Mouse (Mus musculus): Measurements from ENCODE around the gene Gnb2. TPM values are rescaled to one million over a fixed set of nuclear protein-coding genes. Genes with fewer than 3 reads are reported as not detected.

Gene Gnb2
- total and polyA plus RNA-seq, 3 experiments, result 548 to 550 TPM; not detected in 1

DNA sequence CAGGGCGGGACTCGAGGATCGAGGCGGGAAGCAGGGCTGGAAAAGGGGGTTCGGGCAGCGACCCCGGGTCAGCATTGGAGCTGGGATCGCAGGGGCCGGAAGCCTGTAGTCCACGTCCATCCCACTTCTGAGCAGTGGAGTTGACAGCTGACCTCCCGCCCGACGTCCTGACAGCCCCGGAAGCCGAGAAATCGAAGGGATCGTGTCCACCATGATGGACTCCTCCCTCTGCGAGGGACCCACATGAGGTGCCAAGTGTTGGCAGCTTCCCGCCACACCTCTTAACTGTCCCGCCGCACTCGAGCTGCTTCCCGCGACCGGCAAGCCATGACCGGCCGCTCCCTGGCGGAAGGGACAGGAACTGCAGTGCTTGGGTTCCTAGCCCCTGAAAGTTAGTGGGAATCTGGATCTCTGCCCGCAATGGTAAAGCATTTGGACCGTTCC lies 30.6 kb downstream of the Gnb2 start (continued):
- no peak for TF ChIP-seq USF2 (IDR thresholded peaks at IDR 0.05; ENCODE audit: borderline replicate concordance in 1 of 2, insufficient read depth in 1 of 2, low read depth in 1 of 2, low read length in 2 of 2)

- Histone ChIP-seq H3K4me1 (ENCODE audit: control insufficient read depth in 1 of 2, insufficient read depth in 2 of 2, low read length in 2 of 2) (peaks cover 4 to 11% of the 10 kb centered on the region in 2 experiments; a peak in 3 of 4 replicates), H3K79me2 (ENCODE audit: control insufficient read depth, insufficient read depth, low read length, poor library complexity) (peaks cover 13% of the 10 kb centered on the region), H3K36me3 (ENCODE audit: control insufficient read depth in 1 of 2, insufficient read depth in 2 of 2, low read length in 2 of 2) (peaks cover 0 to 19% of the 10 kb centered on the region in 2 experiments; a peak in 3 of 4 replicates), H3K4me3 (ENCODE audit: control insufficient read depth in 1 of 2, insufficient read depth in 1 of 2, low read depth in 2 of 2, low read length in 2 of 2) (peak within 1 kb of the TSS; percentile 76 to 82), H3K27ac (ENCODE audit: control insufficient read depth, low read depth, low read length) (peak within 1 kb of the TSS; percentile 97), H3K9me3 (replicated peaks; ENCODE audit: insufficient read depth, low read length) (no peaks in the 10 kb centered on the region), H3K9ac (ENCODE audit: control insufficient read depth, low read depth, low read length, poor library complexity, severe bottlenecking) (peak within 1 kb of the TSS; percentile 88), H3K27me3 (ENCODE audit: control insufficient read depth in 1 of 2, insufficient read depth in 2 of 2, low read length in 2 of 2) (peaks cover 0 to 2% of the 10 kb centered on the region in 2 experiments; a peak in 1 of 4 replicates)
- DNase-seq (ENCODE audit: low read depth, low spot score), result peak; percentile 99
- peak; percentile 95 for TF ChIP-seq USF1 (IDR thresholded peaks at IDR 0.05; ENCODE audit: low read depth, low read length)
- TF ChIP-seq E2F4 (IDR thresholded peaks at IDR 0.05; ENCODE audit: borderline replicate concordance, low read depth, low read length), result no peak
- TF ChIP-seq SIN3A (IDR thresholded peaks at IDR 0.05; ENCODE audit: low read length), result peak; percentile 82
- TF ChIP-seq TCF12 (IDR thresholded peaks at IDR 0.05; ENCODE audit: low read depth, low read length), result peak; percentile 49
- TF ChIP-seq RAD21 (IDR thresholded peaks at IDR 0.05; ENCODE audit: low read depth, low read length), result peak; percentile 19
- TF ChIP-seq POLR2AphosphoS5 (IDR thresholded peaks at IDR 0.05; ENCODE audit: borderline replicate concordance, low read depth, low read length), result no peak
- no peak for TF ChIP-seq MYB (IDR thresholded peaks at IDR 0.05; ENCODE audit: low read depth, low read length)
- TF ChIP-seq POLR2AphosphoS2 (IDR thresholded peaks at IDR 0.05; ENCODE audit: low read length), result peak; percentile 82
- TF ChIP-seq JUND (IDR thresholded peaks at IDR 0.05; ENCODE audit: low read depth, low read length), result no peak
- TF ChIP-seq RCOR1 (IDR thresholded peaks at IDR 0.05; ENCODE audit: low read depth, low read length), result no peak
- 0 out of 2 replicates have a peak, but pooled peaks have one; percentile 18 for TF ChIP-seq TBP (IDR thresholded peaks at IDR 0.05; ENCODE audit: low read depth, low read length)
- TF ChIP-seq ZKSCAN1 (IDR thresholded peaks at IDR 0.05; ENCODE audit: low read depth, low read length), result 0 out of 2 replicates have a peak, but pooled peaks have one; percentile 16
- TF ChIP-seq USF2 (IDR thresholded peaks at IDR 0.05; ENCODE audit: borderline replicate concordance in 1 of 2, insufficient read depth in 1 of 2, low read depth in 1 of 2, low read length in 2 of 2), result peak in 1 of 2 experiments; percentile 65; a peak in 3 of 4 replicates
- TF ChIP-seq ETS1 (IDR thresholded peaks at IDR 0.05; ENCODE audit: low read depth, low read length), result no peak
- no peak for TF ChIP-seq GABPA (IDR thresholded peaks at IDR 0.05; ENCODE audit: low read depth, low read length)
- TF ChIP-seq HCFC1 (IDR thresholded peaks at IDR 0.05; ENCODE audit: low read depth, low read length), result peak; percentile 93
- no peak for TF ChIP-seq BHLHE40 (IDR thresholded peaks at IDR 0.05; ENCODE audit: borderline replicate concordance, low read depth, low read length)
- TF ChIP-seq EP300 (IDR thresholded peaks at IDR 0.05; ENCODE audit: low read depth in 1 of 2, low read length in 2 of 2), result no peak
- peak; percentile 88 for TF ChIP-seq GATA1 (IDR thresholded peaks at IDR 0.05; ENCODE audit: low read depth, low read length)
- TF ChIP-seq TAL1 (IDR thresholded peaks at IDR 0.05; ENCODE audit: low read length), result no peak
- peak; percentile 89 for TF ChIP-seq MAX (IDR thresholded peaks at IDR 0.05; ENCODE audit: low read length)
- TF ChIP-seq SMC3 (IDR thresholded peaks at IDR 0.05; ENCODE audit: low read depth, low read length), result peak; percentile 41
- peak; percentile 92 for TF ChIP-seq ELF1 (IDR thresholded peaks at IDR 0.05; ENCODE audit: low read depth, low read length)
- TF ChIP-seq UBTF (IDR thresholded peaks at IDR 0.05; ENCODE audit: borderline replicate concordance, insufficient read depth, low read depth, low read length), result no peak; the same call in 1 of the 2 replicates
- TF ChIP-seq POLR2A (IDR thresholded peaks at IDR 0.05; ENCODE audit: control insufficient read depth in 1 of 2, insufficient read depth in 1 of 2, low read depth in 1 of 2, low read length in 2 of 2, poor library complexity in 1 of 2), result peak; percentile 45 to 81
- TF ChIP-seq MXI1 (IDR thresholded peaks at IDR 0.05; ENCODE audit: low read depth, low read length), result peak; percentile 91
- TF ChIP-seq NELFE (IDR thresholded peaks at IDR 0.05; ENCODE audit: low read depth, low read length), result peak; percentile 80
- TF ChIP-seq MAFK (IDR thresholded peaks at IDR 0.05; ENCODE audit: borderline replicate concordance, low read depth, low read length), result no peak
- no peak for TF ChIP-seq MEF2A (IDR thresholded peaks at IDR 0.05; ENCODE audit: extremely low read depth, insufficient replicate concordance, low read depth, low read length, poor library complexity, severe bottlenecking)
- no peak for TF ChIP-seq ZC3H11A (IDR thresholded peaks at IDR 0.05; ENCODE audit: low read depth, low read length)
- no peak for TF ChIP-seq ZMIZ1 (IDR thresholded peaks at IDR 0.05; ENCODE audit: low read depth, low read length)
- TF ChIP-seq MAZ (IDR thresholded peaks at IDR 0.05; ENCODE audit: low read depth, low read length), result peak; percentile 37; the same call in 1 of the 2 replicates
Measured at GRCm38 (mm10) chr5:137501709-137502666, 31.3 kb downstream of the Gnb2 start, which contains the start of gene Pop7. TSS of gene Pop7 (minus strand) at chr5:137502518.
